Mouse (Mus musculus): Measurements from ENCODE around the gene Babam1. TPM values are rescaled to one million over a fixed set of nuclear protein-coding genes. Genes with fewer than 3 reads are reported as not detected.

Babam1 gene
- polyA plus RNA-seq, 1 experiment from 2014 or later, result 106 TPM

DNA sequence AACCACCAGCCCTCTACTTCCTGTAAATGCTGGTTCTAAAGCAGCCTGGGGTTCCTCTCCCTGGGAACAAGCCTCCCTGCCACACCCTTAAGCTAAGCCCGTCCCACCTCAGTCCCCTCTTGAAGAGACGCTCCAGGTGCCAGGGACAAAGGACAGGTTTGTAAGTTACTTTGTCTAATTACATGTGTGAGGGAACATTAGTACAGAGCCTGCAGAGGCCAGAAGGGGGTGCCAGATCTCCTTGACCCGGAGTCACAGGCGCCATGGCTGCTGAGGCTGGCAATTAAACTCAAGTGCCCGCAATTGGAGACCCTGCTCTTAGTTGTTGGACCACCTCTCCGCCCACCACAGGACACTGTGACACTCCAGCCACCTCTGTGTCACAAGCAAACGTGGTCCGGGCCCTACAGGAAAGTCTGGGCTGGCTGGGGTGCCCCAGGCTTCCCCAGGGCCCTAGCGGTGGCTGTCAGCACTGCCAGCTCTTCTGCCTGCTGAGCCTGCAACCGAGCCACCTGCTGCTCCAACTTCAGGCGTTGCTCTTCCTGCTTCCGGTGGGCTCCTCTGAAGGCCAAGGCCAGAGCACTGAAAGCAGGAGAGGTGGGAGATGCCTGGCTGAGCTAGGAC, 11.3 kb upstream of the Babam1 start:
- Histone ChIP-seq H3K9me3 (no peaks in the 10 kb centered on the region), H3K27me3 (ENCODE audit: poor library complexity, severe bottlenecking) (no peaks in the 10 kb centered on the region), H3K36me3 (replicated peaks) (no peaks in the 10 kb centered on the region), H3K27ac (peak overlapping the region; percentile 48), H3K4me1 (peaks cover 37% of the 10 kb centered on the region), H3K4me3 (peak overlapping the region; percentile 6; the same call in 1 of the 2 replicates)
- 76% methylated on average over 12 of the region's 12 CpGs for WGBS
- no peak for DNase-seq (ENCODE audit: extremely low spot score, low spot score)

DNA sequence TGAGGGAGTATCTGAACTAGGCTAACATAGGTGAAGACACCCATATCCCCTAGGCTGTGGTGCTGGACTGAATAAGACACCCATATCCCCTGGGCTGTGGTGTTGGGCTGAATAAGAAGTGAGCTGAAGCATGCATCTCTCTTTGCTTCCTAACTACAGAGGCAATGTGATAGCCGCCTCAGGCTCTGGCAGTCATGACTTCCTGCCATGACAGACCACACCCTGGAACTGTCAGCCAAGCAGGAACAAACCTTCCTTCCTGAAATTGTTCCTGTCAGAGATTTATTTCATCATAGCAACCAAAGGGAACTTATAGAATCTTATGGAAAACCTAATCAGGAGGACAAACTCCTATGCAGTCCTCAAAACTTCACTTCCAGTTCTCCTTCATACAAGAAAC, 8.4 kb upstream of the Babam1 start:
- H3K9me3 ChIP-seq, result no peaks in the 10 kb centered on the region
- WGBS, result 78% methylated on average over 1 of the region's 1 CpGs
- no peak for DNase-seq (ENCODE audit: extremely low spot score, low spot score)
- no peaks in the 10 kb centered on the region for H3K36me3 ChIP-seq (replicated peaks)
- no peak overlapping the region for H3K27ac ChIP-seq
- H3K4me3 ChIP-seq, result no peak overlapping the region
- peaks cover 24% of the 10 kb centered on the region for H3K4me1 ChIP-seq
- no peaks in the 10 kb centered on the region for H3K27me3 ChIP-seq (ENCODE audit: poor library complexity, severe bottlenecking)

DNA sequence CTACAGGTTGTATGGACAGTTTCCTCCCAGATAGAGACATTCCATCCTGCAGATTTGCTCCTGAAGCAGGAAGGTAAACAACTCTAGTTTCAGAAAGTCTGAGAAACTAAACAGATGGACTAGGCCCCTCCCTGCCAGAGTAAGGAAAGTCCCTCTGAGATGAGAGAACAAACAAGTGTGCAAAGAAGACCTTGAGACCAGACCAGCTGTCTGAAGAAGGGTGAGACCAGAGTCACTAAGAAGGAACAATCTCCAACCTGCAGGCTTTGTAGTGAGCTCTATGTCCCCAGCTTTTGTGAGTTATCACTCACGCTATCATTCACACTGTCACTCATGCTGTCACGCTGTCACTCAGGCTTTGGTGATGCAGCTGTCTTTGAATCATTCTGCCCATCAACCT, 5.0 kb upstream of the Babam1 start:
- no peaks in the 10 kb centered on the region for H3K9me3 ChIP-seq
- no peaks in the 10 kb centered on the region for H3K27me3 ChIP-seq (ENCODE audit: poor library complexity, severe bottlenecking)
- DNase-seq (ENCODE audit: extremely low spot score, low spot score), result no peak
- no peaks in the 10 kb centered on the region for H3K36me3 ChIP-seq (replicated peaks)
- 86% methylated on average over 2 of the region's 2 CpGs for WGBS
- H3K4me1 ChIP-seq, result peaks cover 18% of the 10 kb centered on the region
- no peak overlapping the region for H3K4me3 ChIP-seq
- H3K27ac ChIP-seq, result no peak overlapping the region

DNA sequence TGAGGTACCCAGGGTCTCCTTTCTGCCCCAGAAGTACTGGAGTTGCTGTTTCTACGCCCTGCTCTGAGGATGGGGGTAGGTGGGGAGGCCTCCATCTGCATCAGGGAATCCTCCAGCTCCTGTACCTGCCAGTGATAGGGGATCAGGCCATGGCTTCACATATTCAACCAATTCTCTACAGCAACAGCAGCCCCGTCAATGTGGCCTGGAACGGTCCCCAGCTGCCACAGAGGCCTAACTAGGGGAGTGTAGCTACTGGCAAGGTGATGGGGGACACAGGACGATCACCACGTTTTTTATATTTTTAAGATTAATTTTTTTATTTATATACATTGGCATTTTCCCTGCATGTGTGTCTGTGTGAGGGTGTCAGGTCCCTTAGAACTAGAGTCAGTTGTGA, 4.3 kb upstream of the Babam1 start:
- no peaks in the 10 kb centered on the region for H3K36me3 ChIP-seq (replicated peaks)
- H3K27ac ChIP-seq, result no peak overlapping the region
- DNase-seq (ENCODE audit: extremely low spot score, low spot score), result no peak
- no peak overlapping the region for H3K4me3 ChIP-seq
- WGBS, result 77% methylated on average over 5 of the region's 5 CpGs
- no peaks in the 10 kb centered on the region for H3K9me3 ChIP-seq
- peaks cover 22% of the 10 kb centered on the region for H3K4me1 ChIP-seq
- H3K27me3 ChIP-seq (ENCODE audit: poor library complexity, severe bottlenecking), result no peaks in the 10 kb centered on the region

DNA sequence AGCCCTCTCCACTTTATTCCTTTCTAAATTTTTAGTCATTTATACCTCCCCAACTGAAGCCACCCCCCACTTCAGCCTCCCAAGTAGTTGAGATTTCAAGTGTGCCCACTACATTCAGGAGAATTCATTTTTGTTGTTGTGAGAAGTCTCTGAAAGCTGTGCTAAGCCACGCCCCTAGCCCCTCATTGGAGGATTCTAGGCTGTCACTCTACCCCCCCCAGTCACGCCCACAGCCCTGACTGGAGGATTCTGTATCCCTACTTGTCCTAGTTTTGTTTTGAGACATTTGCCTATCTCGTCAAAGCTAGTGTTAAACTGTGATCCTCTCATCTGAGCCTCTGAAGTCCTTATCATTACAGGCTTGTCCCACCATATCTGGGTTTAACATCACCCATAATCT, 3.8 kb upstream of the Babam1 start:
- Histone ChIP-seq H3K27me3 (ENCODE audit: poor library complexity, severe bottlenecking) (no peaks in the 10 kb centered on the region), H3K4me1 (peaks cover 27% of the 10 kb centered on the region), H3K4me3 (peak overlapping the region; percentile 27), H3K9me3 (no peaks in the 10 kb centered on the region), H3K36me3 (replicated peaks) (no peaks in the 10 kb centered on the region), H3K27ac (0 out of 2 replicates have a peak overlapping the region, but pooled peaks have one; percentile 20)
- DNase-seq (ENCODE audit: extremely low spot score, low spot score), result no peak
- 13% methylated on average over 3 of the region's 3 CpGs for WGBS

DNA sequence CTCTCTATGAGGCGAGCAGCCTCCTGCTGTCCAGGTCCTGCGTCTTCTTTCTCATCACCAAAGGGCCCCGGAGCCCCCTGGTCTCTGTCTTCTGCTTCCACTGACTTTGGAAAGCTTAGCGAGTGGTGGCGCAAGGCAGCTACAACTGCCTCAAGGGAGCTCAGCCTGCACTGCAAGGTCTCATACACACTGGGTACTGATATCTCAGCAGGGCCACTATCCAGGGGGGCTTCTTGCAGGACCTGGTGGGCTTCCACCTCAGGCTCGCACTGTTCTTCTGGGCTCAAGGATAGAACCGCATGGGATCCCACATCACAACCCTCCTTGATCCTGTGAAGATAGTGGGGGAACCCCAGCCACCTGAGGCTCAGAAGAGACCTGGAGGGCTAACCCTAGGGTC, 2.2 kb upstream of the Babam1 start:
- DNase-seq (ENCODE audit: extremely low spot score, low spot score), result no peak
- H3K36me3 ChIP-seq (replicated peaks), result peaks cover 14% of the 10 kb centered on the region
- 88% methylated on average over 7 of the region's 7 CpGs for WGBS
- H3K27me3 ChIP-seq (ENCODE audit: poor library complexity, severe bottlenecking), result no peaks in the 10 kb centered on the region
- peaks cover 27% of the 10 kb centered on the region for H3K4me1 ChIP-seq
- peak overlapping the region; percentile 54; the same call in 1 of the 2 replicates for H3K27ac ChIP-seq
- no peaks in the 10 kb centered on the region for H3K9me3 ChIP-seq
- peak overlapping the region; percentile 15 for H3K4me3 ChIP-seq

DNA sequence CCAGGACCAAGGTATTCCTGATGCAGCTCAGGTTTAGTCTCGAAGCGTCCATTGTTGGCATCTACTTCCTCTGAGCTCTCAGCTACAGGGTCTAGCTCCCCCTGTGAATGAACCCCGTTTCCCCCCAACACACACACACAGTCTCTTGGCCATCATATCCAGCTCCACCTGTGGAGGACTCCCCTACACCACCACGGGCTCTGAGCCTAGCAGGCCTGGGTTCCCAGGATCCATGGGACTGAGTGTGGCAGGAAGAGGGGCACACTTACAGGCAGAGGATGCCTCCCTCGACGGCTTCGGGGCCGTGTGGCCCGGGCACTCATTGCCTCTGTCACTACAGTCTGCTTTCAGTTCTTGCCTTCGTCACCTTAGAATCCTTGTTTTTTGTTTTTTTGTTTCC, 1.6 kb upstream of the Babam1 start:
- Histone ChIP-seq H3K36me3 (replicated peaks) (peaks cover 20% of the 10 kb centered on the region), H3K9me3 (no peaks in the 10 kb centered on the region), H3K27me3 (ENCODE audit: poor library complexity, severe bottlenecking) (no peaks in the 10 kb centered on the region), H3K4me3 (no peak overlapping the region; the same call in 1 of the 2 replicates), H3K27ac (peak overlapping the region; percentile 54; the same call in 1 of the 2 replicates), H3K4me1 (peaks cover 27% of the 10 kb centered on the region)
- 89% methylated on average over 10 of the region's 10 CpGs for WGBS
- no peak for DNase-seq (ENCODE audit: extremely low spot score, low spot score)

DNA sequence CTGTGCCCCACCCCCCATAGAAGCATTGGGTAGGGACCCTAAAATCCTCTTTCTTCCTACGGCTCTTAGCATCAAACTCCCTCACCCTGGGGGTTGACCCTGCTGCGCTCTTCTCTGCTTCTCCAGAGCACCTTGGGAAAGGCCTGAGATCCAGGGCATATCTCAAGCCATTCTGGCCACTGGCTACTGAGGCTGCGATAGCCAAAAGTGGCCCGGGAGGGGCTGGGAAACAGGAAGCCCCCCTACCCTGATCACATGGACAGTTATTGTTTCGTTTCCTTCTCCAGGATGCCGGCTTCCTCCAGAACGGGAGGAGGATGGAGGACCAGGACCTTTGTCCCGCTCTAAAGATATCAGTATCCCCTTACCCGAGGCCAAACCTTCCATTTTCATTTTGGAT, 1.0 kb upstream of the Babam1 start, which contains the start of gene Ushbp1:
Ushbp1 (minus strand) TSS at position 174 of the 400 bp plus-strand sequence.
- no peaks in the 10 kb centered on the region for H3K27me3 ChIP-seq (ENCODE audit: poor library complexity, severe bottlenecking)

DNA sequence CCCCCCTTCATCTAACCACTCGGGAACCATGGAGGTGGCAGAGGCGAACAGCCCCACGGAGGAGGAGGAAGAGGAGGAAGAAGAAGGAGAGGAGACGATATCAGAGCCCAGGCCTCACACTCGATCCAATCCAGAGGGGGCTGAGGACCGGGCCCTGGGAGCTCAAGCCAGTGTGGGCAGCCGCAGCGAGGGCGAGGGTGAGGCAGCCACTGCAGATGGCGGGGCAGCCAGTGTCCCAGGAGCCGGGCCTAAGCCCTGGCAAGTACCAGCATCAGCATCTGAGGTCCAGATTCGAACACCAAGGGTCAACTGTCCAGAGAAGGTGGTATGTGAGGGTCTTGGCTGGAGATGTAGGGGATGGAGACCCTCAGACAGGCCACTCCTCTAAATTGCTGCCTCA, 1.0 kb downstream of the Babam1 start:
- peaks cover 23% of the 10 kb centered on the region for H3K4me1 ChIP-seq
- peaks cover 37% of the 10 kb centered on the region for H3K36me3 ChIP-seq (replicated peaks)
- peak overlapping the region; percentile 79 for H3K4me3 ChIP-seq
- no peaks in the 10 kb centered on the region for H3K9me3 ChIP-seq
- WGBS, result 84% methylated on average over 12 of the region's 12 CpGs
- H3K27ac ChIP-seq, result no peak overlapping the region; the same call in 1 of the 2 replicates
- DNase-seq (ENCODE audit: extremely low spot score, low spot score), result no peak
- no peaks in the 10 kb centered on the region for H3K27me3 ChIP-seq (ENCODE audit: poor library complexity, severe bottlenecking)

More for the DNA sequence above, 1.0 kb upstream of the Babam1 start, which contains the start of gene Ushbp1:
- Histone ChIP-seq H3K27ac (peak within 1 kb of the TSS; percentile 87), H3K4me3 (peak within 1 kb of the TSS; percentile 79), H3K9me3 (no peaks in the 10 kb centered on the region), H3K4me1 (peaks cover 27% of the 10 kb centered on the region), H3K36me3 (replicated peaks) (peaks cover 25% of the 10 kb centered on the region)
- DNase-seq (ENCODE audit: extremely low spot score, low spot score), result no peak
- whole genome bisulfite sequencing, result 84% methylated on average over 9 of the region's 9 CpGs

DNA sequence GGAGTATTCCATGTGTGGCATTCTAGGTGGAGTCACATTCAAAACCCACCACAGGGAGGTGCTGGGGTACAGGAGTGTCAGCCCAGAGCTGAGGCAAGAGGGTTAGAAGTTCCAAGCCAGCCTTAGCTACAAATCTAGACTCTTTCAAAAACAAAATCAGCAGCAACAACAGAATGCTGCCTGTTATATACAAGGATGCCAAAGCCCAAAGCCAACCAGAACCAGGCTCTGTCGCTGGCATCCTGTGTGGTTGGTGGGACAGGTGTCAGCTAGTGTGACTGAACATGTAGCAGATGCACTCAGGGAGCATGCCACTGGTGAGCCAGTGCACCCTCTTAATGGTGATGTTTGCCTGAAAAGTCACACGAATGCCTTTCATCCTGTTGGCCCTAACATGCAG, 4.2 kb downstream of the Babam1 start:
- Histone ChIP-seq H3K4me1 (peaks cover 25% of the 10 kb centered on the region), H3K27me3 (ENCODE audit: poor library complexity, severe bottlenecking) (no peaks in the 10 kb centered on the region), H3K27ac (no peak overlapping the region), H3K4me3 (no peak overlapping the region), H3K9me3 (no peaks in the 10 kb centered on the region), H3K36me3 (replicated peaks) (peaks cover 47% of the 10 kb centered on the region)
- DNase-seq (ENCODE audit: extremely low spot score, low spot score), result no peak
- 95% methylated on average over 2 of the region's 2 CpGs for WGBS

DNA sequence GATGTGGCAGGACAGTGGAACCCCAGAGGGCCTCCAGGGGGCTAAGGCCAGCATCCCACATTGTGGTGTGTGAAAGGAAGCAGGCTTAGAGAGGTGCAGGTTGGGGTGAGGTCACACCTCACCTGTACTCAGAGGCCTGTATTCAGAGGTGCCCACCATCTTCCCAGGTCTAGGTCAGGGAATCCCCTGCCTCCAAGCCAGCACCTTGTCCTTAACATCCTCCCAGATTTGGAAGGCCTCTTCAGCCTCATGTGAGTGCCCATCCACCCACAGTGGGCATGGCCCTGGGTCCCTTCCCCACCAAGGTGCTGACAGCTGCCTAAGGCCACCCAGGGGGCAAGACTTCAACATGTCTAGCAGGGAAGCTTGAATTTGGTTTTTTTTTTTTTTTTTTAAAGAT, 4.8 kb downstream of the Babam1 start:
- Histone ChIP-seq H3K4me3 (no peak overlapping the region), H3K36me3 (replicated peaks) (peaks cover 47% of the 10 kb centered on the region), H3K9me3 (no peaks in the 10 kb centered on the region), H3K27me3 (ENCODE audit: poor library complexity, severe bottlenecking) (no peaks in the 10 kb centered on the region), H3K4me1 (peaks cover 26% of the 10 kb centered on the region), H3K27ac (no peak overlapping the region)
- no peak for DNase-seq (ENCODE audit: extremely low spot score, low spot score)

DNA sequence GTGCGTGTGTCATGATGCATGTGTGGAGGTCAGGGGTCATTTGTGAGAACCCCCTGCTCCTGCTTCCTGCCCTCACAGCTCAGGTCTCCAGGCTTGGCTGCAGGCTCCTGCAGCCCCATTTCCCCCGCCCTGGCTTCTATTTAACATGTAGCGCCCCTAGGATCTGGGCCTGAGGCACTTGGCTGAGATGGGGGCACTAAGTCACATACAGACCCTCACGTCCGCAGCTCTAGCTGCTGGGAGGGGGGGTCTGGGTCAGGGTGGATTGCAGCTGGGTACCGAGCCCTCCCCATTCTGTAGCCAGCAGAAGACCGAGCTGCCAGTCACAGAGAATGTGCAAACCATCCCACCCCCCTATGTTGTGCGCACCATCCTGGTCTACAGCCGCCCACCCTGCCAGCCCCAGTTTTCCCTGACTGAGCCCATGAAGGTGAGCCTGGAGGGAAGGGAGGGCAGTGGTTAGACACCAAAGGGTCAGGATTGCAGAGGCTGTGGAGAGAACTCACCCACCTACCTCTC, 5.8 kb downstream of the Babam1 start:
- no peak overlapping the region for H3K4me3 ChIP-seq
- H3K9me3 ChIP-seq, result no peaks in the 10 kb centered on the region
- 90% methylated on average over 9 of the region's 9 CpGs for WGBS
- no peak for DNase-seq (ENCODE audit: extremely low spot score, low spot score)
- no peak overlapping the region for H3K27ac ChIP-seq
- H3K27me3 ChIP-seq (ENCODE audit: poor library complexity, severe bottlenecking), result no peaks in the 10 kb centered on the region
- H3K36me3 ChIP-seq (replicated peaks), result peaks cover 52% of the 10 kb centered on the region
- H3K4me1 ChIP-seq, result peaks cover 31% of the 10 kb centered on the region

DNA sequence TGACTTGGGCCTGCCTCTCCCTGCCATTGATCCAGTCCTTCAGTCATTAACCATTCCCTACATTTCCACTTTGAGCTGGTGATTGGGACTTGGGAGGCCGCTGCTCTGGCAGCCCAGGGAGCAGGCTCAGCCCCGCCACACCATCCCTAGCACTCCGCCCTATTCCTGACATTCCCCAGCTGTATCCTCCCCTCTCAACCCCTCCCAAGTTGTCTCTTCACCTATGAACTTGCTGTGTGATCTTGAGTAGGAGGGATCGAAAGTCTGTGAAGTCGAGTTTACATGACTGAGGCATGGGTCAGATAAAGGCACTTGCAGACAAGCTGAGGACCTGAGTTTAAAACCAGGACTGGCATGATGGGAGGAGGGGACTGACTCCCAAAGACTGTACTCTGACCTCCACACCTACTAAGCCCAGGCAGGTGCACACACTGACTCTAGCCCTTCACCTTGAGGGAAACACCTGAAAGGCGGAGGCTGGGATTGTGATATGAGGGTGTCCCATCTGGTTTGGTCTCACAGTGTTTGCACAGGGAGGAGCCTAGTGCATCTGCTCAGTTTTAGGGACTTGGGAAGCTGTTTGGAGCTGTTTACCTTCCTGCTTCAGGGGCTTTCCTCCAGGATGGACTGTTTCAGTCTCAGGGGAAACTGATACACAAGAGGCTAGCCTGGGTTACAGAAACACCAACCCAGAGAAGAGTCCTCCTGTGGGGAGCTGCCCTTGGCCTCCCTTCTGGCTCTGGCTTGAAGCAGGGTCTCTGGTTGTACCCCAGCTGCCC, 6.6 kb downstream of the Babam1 start:
- 87% methylated on average over 6 of the region's 6 CpGs for WGBS
- H3K9me3 ChIP-seq, result no peaks in the 10 kb centered on the region
- no peaks in the 10 kb centered on the region for H3K27me3 ChIP-seq (ENCODE audit: poor library complexity, severe bottlenecking)
- peaks cover 30% of the 10 kb centered on the region for H3K4me1 ChIP-seq
- peak; percentile 14 for DNase-seq (ENCODE audit: extremely low spot score, low spot score)
- H3K36me3 ChIP-seq (replicated peaks), result peaks cover 57% of the 10 kb centered on the region
- H3K27ac ChIP-seq, result no peak overlapping the region
- H3K4me3 ChIP-seq, result no peak overlapping the region

Measured in forebrain, embryonic 10.5 days (tissue).